Comparison of ENCODE assay signal across 12 mouse cellular contexts in genomic region chr3:39944581-39944980, GRCm38 (mm10).
DNase-seq lines count a peak whose midpoint lies in the region; ATAC-seq and TF ChIP-seq lines count a peak whose summit lies in the region.
"Had no signal": no experiment of that assay in that cellular context is flagged by ENCODE, and none has a peak within 500 bp of the region (broad histone marks: within the 10 kb centered on the region; RNA-seq: fewer than 3 reads in every experiment).

No protein-coding gene starts in this region.

- peak; percentile 28 for DNase-seq in kidney, adult 11 months
- peak; percentile 68 to 77 for DNase-seq in gastrocnemius, postnatal 36 days
- peak; percentile 79 for DNase-seq in kidney, postnatal 10 days
- DNase-seq in ovary, postnatal 36 days (ENCODE audit: low spot score) = peak; percentile 35
- DNase-seq in layer of hippocampus, adult 18-20 months (ENCODE audit: low spot score in 2 of 2) = no peak
- DNase-seq: cerebellum, postnatal 14 days; right cerebral cortex, postnatal 14 days had no signal

- H3K27ac ChIP-seq in kidney, embryonic 15.5 days = no peak overlapping the region
- H3K27ac ChIP-seq in neural tube, embryonic 15.5 days (replicated peaks) = no peak overlapping the region
- no peak overlapping the region for H3K27ac ChIP-seq in intestine, postnatal 0 days (ENCODE audit: low read depth, low read length)
- H3K27ac ChIP-seq: forebrain, embryonic 10.5 days; liver, embryonic 14.5 days had no signal

- no peaks in the 10 kb centered on the region for H3K36me3 ChIP-seq in kidney, embryonic 15.5 days
- no peaks in the 10 kb centered on the region for H3K36me3 ChIP-seq in neural tube, embryonic 15.5 days
- H3K36me3 ChIP-seq in intestine, postnatal 0 days (ENCODE audit: control insufficient read depth, insufficient read depth) = no peaks in the 10 kb centered on the region
- H3K36me3 ChIP-seq: forebrain, embryonic 10.5 days had no signal

- no peaks in the 10 kb centered on the region for H3K4me1 ChIP-seq in kidney, embryonic 15.5 days
- no peaks in the 10 kb centered on the region for H3K4me1 ChIP-seq in neural tube, embryonic 15.5 days
- H3K4me1 ChIP-seq in intestine, postnatal 0 days (replicated peaks; ENCODE audit: control insufficient read depth, insufficient read depth, low read length) = no peaks in the 10 kb centered on the region
- H3K4me1 ChIP-seq: forebrain, embryonic 10.5 days had no signal

- WGBS in kidney, embryonic 15.5 days = 52% methylated on average over 3 of the region's 3 CpGs
- 82% methylated on average over 3 of the region's 3 CpGs for WGBS in neural tube, embryonic 15.5 days
- WGBS in intestine, postnatal 0 days = 74% methylated on average over 3 of the region's 3 CpGs

- intact Hi-C loops in gastrocnemius, postnatal 36 days (cut with DNase I) = no loop called here

- no peaks in the 10 kb centered on the region for H3K27me3 ChIP-seq in kidney, embryonic 15.5 days
- no peaks in the 10 kb centered on the region for H3K27me3 ChIP-seq in neural tube, embryonic 15.5 days (replicated peaks)
- no peaks in the 10 kb centered on the region for H3K27me3 ChIP-seq in intestine, postnatal 0 days (replicated peaks; ENCODE audit: control insufficient read depth, insufficient read depth, low read length)

- ATAC-seq in kidney, embryonic 15.5 days (replicated peaks; ENCODE audit: low FRiP score) = no peak; the same call in 1 of the 2 replicates
- ATAC-seq in neural tube, embryonic 15.5 days (ENCODE audit: low FRiP score) = no peak
- ATAC-seq in intestine, postnatal 0 days = no peak

- H3K4me3 ChIP-seq in kidney, embryonic 15.5 days (replicated peaks) = no peak overlapping the region
- no peak overlapping the region for H3K4me3 ChIP-seq in neural tube, embryonic 15.5 days (replicated peaks)
- no peak overlapping the region for H3K4me3 ChIP-seq in intestine, postnatal 0 days (ENCODE audit: low read depth, low read length)
- H3K4me3 ChIP-seq: forebrain, embryonic 10.5 days had no signal

- H3K9me3 ChIP-seq in kidney, embryonic 15.5 days (replicated peaks) = no peaks in the 10 kb centered on the region
- H3K9me3 ChIP-seq in neural tube, embryonic 15.5 days (replicated peaks) = no peaks in the 10 kb centered on the region
- H3K9me3 ChIP-seq in intestine, postnatal 0 days (ENCODE audit: control insufficient read depth) = no peaks in the 10 kb centered on the region
- H3K9me3 ChIP-seq: forebrain, embryonic 10.5 days had no signal

- H3K9ac ChIP-seq in kidney, embryonic 15.5 days = no peak overlapping the region
- no peak overlapping the region for H3K9ac ChIP-seq in neural tube, embryonic 15.5 days (replicated peaks)
- H3K9ac ChIP-seq in intestine, postnatal 0 days (ENCODE audit: low read depth, low read length) = no peak overlapping the region
- H3K9ac ChIP-seq: liver, embryonic 14.5 days had no signal

- no peak for TF ChIP-seq CTCF in intestine, postnatal 0 days (IDR thresholded peaks at IDR 0.05; ENCODE audit: low read depth)

- no peak overlapping the region for H3K4me2 ChIP-seq in kidney, embryonic 15.5 days
- H3K4me2 ChIP-seq in neural tube, embryonic 15.5 days = no peak overlapping the region
- H3K4me2 ChIP-seq in intestine, postnatal 0 days (replicated peaks; ENCODE audit: low read depth) = no peak overlapping the region

Comparison
In these comparisons a context has a peak if more than half of its experiments do, and no peak if none do; other contexts are left out.
1. DNase-seq: peak in kidney, adult 11 months (single experiment), gastrocnemius, postnatal 36 days (2 of 2), kidney, postnatal 10 days (single experiment) and ovary, postnatal 36 days (single experiment); none in layer of hippocampus, adult 18-20 months (0 of 2).